Mouse (Mus musculus) lung, embryonic 14.5 days (tissue): Measurements from ENCODE around the gene Ppp2ca. TPM values are rescaled to one million over a fixed set of nuclear protein-coding genes. Genes with fewer than 3 reads are reported as not detected.
"Not testable (repeated sequence)": the region's sequence is repeated elsewhere in the genome, so short reads cannot be mapped to it uniquely, and the experiment has no call there.

Experiments used
- ATAC-seq: fragments of 200-750 bp; cut with Nextera tagmentation; 2 replicates; pipeline ENCODE4 v1.8.0; 2017; ENCODE audit warnings: mild to moderate bottlenecking, moderate TSS enrichment, moderate library complexity; ENCODE audit not compliant: insufficient read depth
- DNase-seq: peaks from one replicate; pipeline ENCODE4 v3.0.0-alpha.2; 2015
- H3K27ac ChIP-seq: fragments of 300-500 bp; sonication (generic); 2 replicates; pipeline ENCODE4 v1.5.1; 2014; ENCODE audit warnings: low read depth, mild to moderate bottlenecking, moderate library complexity
- H3K27me3 ChIP-seq: fragments of 300-500 bp; sonication (generic); 2 replicates; pipeline ENCODE4 v1.6.1; 2014; ENCODE audit warnings: low read length, control low read depth; ENCODE audit not compliant: insufficient read depth
- H3K36me3 ChIP-seq: fragments of 300-500 bp; sonication (generic); 2 replicates; pipeline ENCODE4 v1.6.1; 2014; ENCODE audit warnings: control low read depth; ENCODE audit not compliant: insufficient read depth
- H3K4me1 ChIP-seq: fragments of 300-500 bp; sonication (generic); 2 replicates; pipeline ENCODE4 v1.6.1; 2014; ENCODE audit warnings: antibody characterized with exemption, control low read depth; ENCODE audit not compliant: insufficient read depth
- H3K4me2 ChIP-seq: fragments of 300-500 bp; sonication (generic); 2 replicates; pipeline ENCODE4 v1.6.1; 2014; ENCODE audit warnings: mild to moderate bottlenecking
- H3K4me3 ChIP-seq: fragments of 300-500 bp; sonication (generic); 2 replicates; pipeline ENCODE4 v1.5.1; 2014; ENCODE audit warnings: low read depth, low read length
- H3K9ac ChIP-seq: fragments of 300-500 bp; sonication (generic); 2 replicates; pipeline ENCODE4 v1.6.1; 2014
- H3K9me3 ChIP-seq: fragments of 300-500 bp; sonication (generic); 2 replicates; pipeline ENCODE4 v1.6.1; 2016; ENCODE audit warnings: low read depth, low read length, control low read depth
- CTCF ChIP-seq: IDR thresholded peaks from 2 replicates; pipeline ENCODE4 v1.5.1; 2016; ENCODE audit warnings: antibody characterized with exemption, low read depth
- WGBS: fragments of 180-500 bp; shearing (Covaris S2); extraction: QIAGEN DNeasy Blood & Tissue Kit; methylation state at CpG from one replicate; pipeline ENCODE4 v1.1.7; 2014; 5-methylcytosine and 5-hydroxymethylcytosine counted together
- polyA plus RNA-seq: library from polyadenylated mRNA; unstranded; fragments of >200 nt; fragmentation: Nextera tagmentation; extraction: Ambion mirVana; gene quantifications from 2 replicates; pipeline ENCODE4 v1.2.1, GENCODE M21; 2014

Gene Ppp2ca
- polyA plus RNA-seq, 1 experiment from 2014 or later = 95.3 TPM

DNA sequence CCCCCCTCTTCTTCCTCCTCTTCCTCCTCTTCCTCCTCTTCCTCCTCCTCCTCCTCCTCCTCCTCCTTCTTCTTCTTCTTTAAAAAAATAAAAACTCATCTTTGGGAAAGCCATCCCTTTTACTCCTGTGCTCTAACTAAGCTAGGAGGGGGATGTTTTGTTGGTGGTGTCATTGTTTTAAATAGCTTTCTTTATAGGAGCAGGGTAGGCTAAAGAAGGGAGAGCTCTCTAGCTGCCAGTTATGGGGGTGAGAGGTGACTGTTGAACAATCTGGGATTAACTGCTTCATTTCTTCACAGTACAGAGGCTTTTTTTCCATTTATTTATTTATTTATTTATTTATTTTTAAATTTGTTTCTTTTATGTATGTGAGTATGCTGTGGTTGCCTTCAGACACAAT is 7.0 kb downstream of the Ppp2ca start:
- DNase-seq = no peak
- no peaks in the 10 kb centered on the region for H3K27me3 ChIP-seq
- H3K36me3 ChIP-seq = 0 out of 2 replicates have a peak, but pooled peaks cover 3% of the 10 kb centered on the region
- ATAC-seq = no peak
- no peak overlapping the region for H3K4me3 ChIP-seq
- 0 out of 2 replicates have a peak, but pooled peaks cover under 1% of the 10 kb centered on the region for H3K4me1 ChIP-seq
- no peak overlapping the region for H3K4me2 ChIP-seq
- no peaks in the 10 kb centered on the region for H3K9me3 ChIP-seq
- no peak overlapping the region for H3K27ac ChIP-seq
- no peak for TF ChIP-seq CTCF
- no peak overlapping the region for H3K9ac ChIP-seq

- no peak for ATAC-seq
- H3K4me3 ChIP-seq = no peak overlapping the region
- H3K4me2 ChIP-seq = no peak overlapping the region
- WGBS = 94% methylated on average over 2 of the region's 2 CpGs
- no peak for DNase-seq
- H3K27ac ChIP-seq = no peak overlapping the region
- no peak for TF ChIP-seq CTCF
- no peaks in the 10 kb centered on the region for H3K36me3 ChIP-seq
- H3K9ac ChIP-seq = no peak overlapping the region
- H3K4me1 ChIP-seq = no peaks in the 10 kb centered on the region
- no peaks in the 10 kb centered on the region for H3K9me3 ChIP-seq
- no peaks in the 10 kb centered on the region for H3K27me3 ChIP-seq
Observed at GRCm38 (mm10) chr11:52106037-52106436, 7.6 kb downstream of the Ppp2ca start.

DNA sequence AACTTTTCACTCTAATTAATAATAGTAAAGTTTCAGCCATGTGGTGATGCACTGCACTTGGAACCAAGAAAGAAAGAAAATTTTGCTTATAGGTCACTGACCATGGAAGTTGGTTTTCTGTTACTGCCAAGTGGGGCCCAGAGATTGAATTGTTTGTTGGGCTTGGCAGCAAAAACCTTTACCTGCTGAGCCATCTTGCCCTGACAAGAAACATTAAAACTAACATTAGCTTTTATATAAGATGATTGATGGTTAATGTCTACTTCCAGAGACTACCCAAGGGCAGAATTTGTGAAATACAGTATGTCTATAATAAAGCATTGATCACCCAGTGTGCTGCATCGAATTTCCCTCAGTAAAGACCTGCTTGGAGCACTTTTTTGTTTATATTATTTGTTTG is 8.0 kb downstream of the Ppp2ca start:
- H3K27ac ChIP-seq = no peak overlapping the region
- no peaks in the 10 kb centered on the region for H3K27me3 ChIP-seq
- no peaks in the 10 kb centered on the region for H3K9me3 ChIP-seq
- no peak overlapping the region for H3K4me3 ChIP-seq
- H3K4me1 ChIP-seq = no peaks in the 10 kb centered on the region
- no peak for DNase-seq
- 83% methylated on average over 1 of the region's 1 CpGs for WGBS
- ATAC-seq = no peak
- no peak overlapping the region for H3K9ac ChIP-seq
- no peak for TF ChIP-seq CTCF
- H3K4me2 ChIP-seq = no peak overlapping the region
- no peaks in the 10 kb centered on the region for H3K36me3 ChIP-seq

- no peak overlapping the region for H3K9ac ChIP-seq
- no peak for ATAC-seq
- DNase-seq = no peak
- no peak overlapping the region for H3K4me2 ChIP-seq
- H3K4me1 ChIP-seq = no peaks in the 10 kb centered on the region
- 89% methylated on average over 5 of the region's 5 CpGs for WGBS
- no peaks in the 10 kb centered on the region for H3K27me3 ChIP-seq
- H3K36me3 ChIP-seq = 0 out of 2 replicates have a peak, but pooled peaks cover 14% of the 10 kb centered on the region
- no peak overlapping the region for H3K4me3 ChIP-seq
- H3K9me3 ChIP-seq = no peaks in the 10 kb centered on the region
- no peak for TF ChIP-seq CTCF
- no peak overlapping the region for H3K27ac ChIP-seq
Observed at GRCm38 (mm10) chr11:52108796-52109195, 10.3 kb downstream of the Ppp2ca start.

DNA sequence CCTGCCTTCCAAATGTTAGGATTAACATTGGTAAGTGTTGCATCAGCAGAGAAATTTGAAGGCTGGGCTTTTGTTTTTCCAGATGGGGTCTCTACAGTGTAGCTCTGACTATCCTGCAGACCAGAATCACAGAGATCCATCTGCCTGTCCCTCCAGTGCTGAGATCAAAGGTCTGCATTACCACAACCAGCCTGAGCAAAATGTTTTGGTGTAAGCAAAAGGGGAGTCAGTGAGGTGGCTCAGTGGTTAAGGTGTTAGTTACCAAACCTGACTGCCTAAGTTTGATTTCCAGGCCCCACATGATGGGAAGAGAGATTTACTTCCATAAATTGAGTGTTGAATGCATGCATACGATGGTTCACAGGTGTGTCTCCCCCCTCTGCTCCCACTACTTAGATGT is 10.9 kb downstream of the Ppp2ca start:
- no peak for TF ChIP-seq CTCF
- ATAC-seq (no peak), DNase-seq (no peak)
- Histone ChIP-seq H3K4me1 (no peaks in the 10 kb centered on the region), H3K4me3 (no peak overlapping the region), H3K27me3 (no peaks in the 10 kb centered on the region), H3K9me3 (no peaks in the 10 kb centered on the region), H3K4me2 (no peak overlapping the region), H3K36me3 (peaks cover 19% of the 10 kb centered on the region), H3K27ac (no peak overlapping the region), H3K9ac (no peak overlapping the region)
- 83% methylated on average over 1 of the region's 1 CpGs for WGBS

GRCm38 (mm10) chr11:52115479-52115878 is 17.0 kb downstream of the Ppp2ca start:
- DNase-seq (no peak), ATAC-seq (no peak)
- Histone ChIP-seq H3K4me1 (no peaks in the 10 kb centered on the region), H3K27me3 (no peaks in the 10 kb centered on the region), H3K4me2 (no peak overlapping the region), H3K4me3 (no peak overlapping the region), H3K9ac (no peak overlapping the region), H3K9me3 (0 out of 2 replicates have a peak, but pooled peaks cover 3% of the 10 kb centered on the region), H3K36me3 (peaks cover 79% of the 10 kb centered on the region), H3K27ac (no peak overlapping the region)
- WGBS = 92% methylated on average over 3 of the region's 3 CpGs
- no peak for TF ChIP-seq CTCF

- DNase-seq, H3K27me3 ChIP-seq, H3K27ac ChIP-seq, H3K4me3 ChIP-seq, ATAC-seq, H3K4me2 ChIP-seq, H3K4me1 ChIP-seq, H3K9ac ChIP-seq, H3K9me3 ChIP-seq: not testable (repeated sequence)
- WGBS = 90% methylated on average over 6 of the region's 6 CpGs
- H3K36me3 ChIP-seq = peaks cover 83% of the 10 kb centered on the region
Observed at GRCm38 (mm10) chr11:52116117-52116516, 17.6 kb downstream of the Ppp2ca start.

DNA sequence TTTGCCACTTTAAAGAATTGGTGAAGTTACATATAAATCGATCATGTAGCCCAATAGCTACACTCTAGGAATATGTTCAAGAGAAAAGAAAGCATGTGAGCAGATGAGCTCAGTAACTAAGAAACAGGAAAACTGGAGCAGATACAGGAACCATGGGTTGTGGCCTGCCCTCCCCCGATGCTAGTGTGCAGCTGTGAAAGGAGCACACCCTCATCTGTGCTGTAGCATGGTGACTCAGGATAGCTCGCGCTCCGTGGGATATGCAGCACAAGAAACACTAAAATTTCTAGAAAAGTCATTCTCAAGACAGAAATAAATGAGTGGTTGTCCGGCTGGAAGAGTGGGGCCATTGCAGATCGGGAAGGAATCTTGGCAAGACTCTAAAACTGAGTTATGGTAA is 18.7 kb downstream of the Ppp2ca start:
- no peak overlapping the region for H3K27ac ChIP-seq
- ATAC-seq = no peak
- no peaks in the 10 kb centered on the region for H3K4me1 ChIP-seq
- no peak overlapping the region for H3K4me2 ChIP-seq
- 0 out of 2 replicates have a peak, but pooled peaks cover 3% of the 10 kb centered on the region for H3K9me3 ChIP-seq
- no peak for TF ChIP-seq CTCF
- no peak overlapping the region for H3K4me3 ChIP-seq
- WGBS = 93% methylated on average over 7 of the region's 7 CpGs
- no peak for DNase-seq
- peaks cover 93% of the 10 kb centered on the region for H3K36me3 ChIP-seq
- no peaks in the 10 kb centered on the region for H3K27me3 ChIP-seq
- no peak overlapping the region for H3K9ac ChIP-seq
